Mouse (Mus musculus): ENCODE results near the gene Dnaja1. TPM values are rescaled to one million over a fixed set of nuclear protein-coding genes. Genes with fewer than 3 reads are reported as not detected.

The Dnaja1 gene
- total RNA-seq, 2 experiments from 2014 or later: 282 to 289 TPM

DNA sequence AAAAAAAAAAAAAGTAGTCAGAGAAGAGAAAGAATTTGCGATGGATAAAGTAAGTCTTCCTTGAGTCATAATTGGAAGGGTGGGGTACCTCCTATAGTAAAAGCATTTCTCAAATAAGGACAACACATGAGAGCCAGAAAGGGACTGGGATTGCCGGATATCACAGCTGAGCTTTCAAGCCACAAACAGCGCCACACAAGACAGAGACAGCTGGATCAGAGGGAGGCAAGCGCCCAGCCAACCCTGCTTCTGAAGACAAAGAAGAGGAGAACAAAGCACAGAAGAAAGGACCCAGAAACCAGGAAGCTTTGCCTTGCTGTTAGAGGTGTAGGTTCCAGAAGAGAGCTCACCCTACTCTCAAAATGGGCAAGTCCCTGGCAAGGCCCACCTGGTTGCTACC is 64.6 kb downstream of the Dnaja1 start:
- DNase-seq (ENCODE audit: extremely low spot score in 1 of 2, low spot score in 2 of 2): no peak

More for the DNA sequence above, 64.6 kb downstream of the Dnaja1 start:
- no peak overlapping the region for H3K4me3 ChIP-seq
- intact Hi-C loops (cut with DNase I): no loop called here
- TF ChIP-seq CTCF (IDR thresholded peaks at IDR 0.05): no peak
- H3K27ac ChIP-seq: no peak overlapping the region

Small RNAs within 50 kb of the gene (microRNA-seq; reads per million reads assigned to microRNA genes)
- gene Mir207: 0 reads per million in 2 experiments

Other genes with a start within 250 kb of the Dnaja1 start
- gene Tmem215, start 250.0 kb upstream of the Dnaja1 start, total RNA-seq (2021): 10 to 100 TPM; 21.5 to 22.6 TPM
- gene Aptx, start 19.0 kb upstream of the Dnaja1 start, total RNA-seq (2021): 10 to 100 TPM; 30.0 to 32.2 TPM
- gene Smu1, start 35.8 kb downstream of the Dnaja1 start, total RNA-seq (2021): 10 to 100 TPM; 47.3 to 53.0 TPM
- 1 to 10 TPM; 5.0 to 8.2 TPM for gene B4galt1, start 131.9 kb downstream of the Dnaja1 start, total RNA-seq (2021)
- gene Spink4, start 197.9 kb downstream of the Dnaja1 start, total RNA-seq (2021): not detected
- 100 to 1,000 TPM; 164 to 181 TPM for gene Bag1, start 226.1 kb downstream of the Dnaja1 start, total RNA-seq (2021)
- 10 to 100 TPM; 79.0 to 79.7 TPM for gene Chmp5, start 226.3 kb downstream of the Dnaja1 start, total RNA-seq (2021)
- gene Nfx1, start 248.8 kb downstream of the Dnaja1 start, total RNA-seq (2021): 10 to 100 TPM; 69.2 to 76.6 TPM

Data from left cerebral cortex, adult 2 months (tissue).